Mouse (Mus musculus): Measurements from ENCODE around the gene Gm10160. TPM values are rescaled to one million over a fixed set of nuclear protein-coding genes. Genes with fewer than 3 reads are reported as not detected.

Gene Gm10160
- total RNA-seq, 2 experiments from 2014 or later = not detected

- ATAC-seq (replicated peaks; ENCODE audit: poor library complexity) = peak; percentile 80
These were observed 26.2 kb downstream of the Gm10160 start, which contains the start of gene Btbd1 for GRCm38 (mm10) chr7:81829379-81829894. Btbd1 (minus strand) TSS chr7:81829431.

- peak; percentile 35 for ATAC-seq (replicated peaks; ENCODE audit: poor library complexity)
These were observed 26.8 kb downstream of the Gm10160 start for GRCm38 (mm10) chr7:81828681-81829378.

GRCm38 (mm10) chr7:81827806-81828667 lies 27.6 kb downstream of the Gm10160 start:
- peak; percentile 41 for ATAC-seq (replicated peaks; ENCODE audit: poor library complexity)

- ATAC-seq (replicated peaks; ENCODE audit: poor library complexity) = no peak
These were observed 30.2 kb downstream of the Gm10160 start for GRCm38 (mm10) chr7:81825381-81825780.

GRCm38 (mm10) chr7:81824906-81825305 lies 30.7 kb downstream of the Gm10160 start:
- no peak for ATAC-seq (replicated peaks; ENCODE audit: poor library complexity)

GRCm38 (mm10) chr7:81806067-81806466 lies 49.5 kb downstream of the Gm10160 start:
- 0 out of 2 replicates have a peak, but pooled peaks have one; percentile 26 for ATAC-seq (replicated peaks; ENCODE audit: poor library complexity)

Other genes with a start within 250 kb of the Gm10160 start
- 0.44 TPM in 2 replicates for gene Homer2, start 148.3 kb downstream of the Gm10160 start, total RNA-seq (2015)
- gene Homer2, start 148.3 kb downstream of the Gm10160 start, total RNA-seq (2017) = 0.71 and 0.74 TPM in 2 replicates
- gene Ramac, start 92.9 kb downstream of the Gm10160 start, total RNA-seq (2015) = 92.8 and 94.7 TPM in 2 replicates
- 75.0 and 79.8 TPM in 2 replicates for gene Ramac, start 92.9 kb downstream of the Gm10160 start, total RNA-seq (2017)
- 28.1 and 45.7 TPM in 2 replicates for gene 3110040N11Rik, start 66.3 kb downstream of the Gm10160 start, total RNA-seq (2015)
- gene 3110040N11Rik, start 66.3 kb downstream of the Gm10160 start, total RNA-seq (2017) = 96.3 and 102 TPM in 2 replicates
- 55.0 and 59.1 TPM in 2 replicates for gene Btbd1, start 26.4 kb downstream of the Gm10160 start, total RNA-seq (2015)
- gene Btbd1, start 26.4 kb downstream of the Gm10160 start, total RNA-seq (2017) = 70.8 and 105 TPM in 2 replicates
- 186 and 194 TPM in 2 replicates for gene Tm6sf1, start 3.2 kb upstream of the Gm10160 start, total RNA-seq (2015)
- 159 and 203 TPM in 2 replicates for gene Tm6sf1, start 3.2 kb upstream of the Gm10160 start, total RNA-seq (2017)
- 0.37 and 1.6 TPM in 2 replicates for gene Hdgfl3, start 78.7 kb upstream of the Gm10160 start, total RNA-seq (2015)
- 0.87 and 1.5 TPM in 2 replicates for gene Hdgfl3, start 78.7 kb upstream of the Gm10160 start, total RNA-seq (2017)
- gene Bnc1, start 136.5 kb upstream of the Gm10160 start, total RNA-seq (2015) = not detected in 2 replicates
- not detected in 2 replicates for gene Bnc1, start 136.5 kb upstream of the Gm10160 start, total RNA-seq (2017)